Mouse (Mus musculus): Measurements from ENCODE around the gene Parp6.

GRCm38 (mm10) chr9:59695451-59695813 is 78.3 kb downstream of the Parp6 start:
- TF ChIP-seq POLR2A (IDR thresholded peaks at IDR 0.05; ENCODE audit: low read depth, low read length) = no peak
- TF ChIP-seq CTCF (IDR thresholded peaks at IDR 0.05; ENCODE audit: extremely low read depth, insufficient read length, insufficient replicate concordance, low read depth, low read length) = no peak

Measured in small intestine, adult 2 months (tissue).